Mouse (Mus musculus): ENCODE results near the gene Fer. TPM values are rescaled to one million over a fixed set of nuclear protein-coding genes. Genes with fewer than 3 reads are reported as not detected.

Gene Fer
- under 1 TPM; 0.11 to 0.92 TPM for polyA plus RNA-seq (2017; shearing (Covaris generic))

GRCm38 (mm10) chr17:63863012-63863630, at the start of gene Fer:
Fer (plus strand) TSS chr17:63863062.

GRCm38 (mm10) chr17:63863647-63864149, 836 bp downstream of the Fer start, which contains the start of gene A930002H24Rik:
A930002H24Rik (minus strand) TSS chr17:63863791.

Other genes with a start within 250 kb of the Fer start
- not detected for gene A930002H24Rik, start 729 bp downstream of the Fer start, polyA plus RNA-seq (2017; shearing (Covaris generic))